Mouse (Mus musculus) G1E (cell line): ENCODE measurements around the gene Mme.

Experiments used
- CTCF ChIP-seq: IDR thresholded peaks from 2 replicates; pipeline ENCODE4 v1.5.1; 2012; ENCODE audit warnings: low read depth, low read length, inconsistent platforms, mixed read lengths
- GATA1 ChIP-seq: IDR thresholded peaks from 2 replicates; pipeline ENCODE4 v1.6.1; 2012; ENCODE audit warnings: borderline replicate concordance, low read length, inconsistent platforms, mixed read lengths
- GATA2 ChIP-seq: IDR thresholded peaks from 2 replicates; pipeline ENCODE4 v1.6.1; 2012; ENCODE audit warnings: low read depth, low read length, inconsistent platforms, borderline replicate concordance

GRCm38 (mm10) chr3:63223676-63224075, 17.7 kb upstream of the Mme start:
- TF ChIP-seq CTCF (no peak), GATA2 (no peak), GATA1 (no peak)
